Comparison of ENCODE assay signal across 12 mouse cellular contexts in genomic region chr3:35721818-35722446, GRCm38 (mm10). TPM values are rescaled to one million over a fixed set of nuclear protein-coding genes. Genes with fewer than 3 reads are reported as not detected.
DNase-seq lines count a peak whose midpoint lies in the region; ATAC-seq and TF ChIP-seq lines count a peak whose summit lies in the region.
"Had no signal": no experiment of that assay in that cellular context is flagged by ENCODE, and none has a peak within 500 bp of the region (broad histone marks: within the 10 kb centered on the region; RNA-seq: fewer than 3 reads in every experiment).

No protein-coding gene starts in this region.

- peaks cover 8% of the 10 kb centered on the region for H3K4me1 ChIP-seq in ES-Bruce4 (ENCODE audit: control insufficient read depth, insufficient read depth, low read length)
- no peaks in the 10 kb centered on the region for H3K4me1 ChIP-seq in intestine, embryonic 14.5 days (replicated peaks; ENCODE audit: control insufficient read depth, insufficient read depth, low read length)
- peaks cover 5% of the 10 kb centered on the region; the same call in 1 of the 2 replicates for H3K4me1 ChIP-seq in stomach, embryonic 16.5 days (ENCODE audit: control insufficient read depth, insufficient read depth, low read length)
- H3K4me1 ChIP-seq in kidney, embryonic 14.5 days (ENCODE audit: control insufficient read depth, insufficient read depth, low read length) = no peaks in the 10 kb centered on the region
- no peaks in the 10 kb centered on the region for H3K4me1 ChIP-seq in hindbrain, embryonic 16.5 days (ENCODE audit: control insufficient read depth, insufficient read depth, low read depth, low read length)
- H3K4me1 ChIP-seq: embryonic facial prominence, embryonic 12.5 days; midbrain, embryonic 12.5 days had no signal

- WGBS in intestine, embryonic 14.5 days = 71% methylated on average over 4 of the region's 4 CpGs
- 55% methylated on average over 4 of the region's 4 CpGs for WGBS in stomach, embryonic 16.5 days
- WGBS in kidney, embryonic 14.5 days = 62% methylated on average over 4 of the region's 4 CpGs
- WGBS in hindbrain, embryonic 16.5 days = 87% methylated on average over 4 of the region's 4 CpGs

- H3K36me3 ChIP-seq in ES-Bruce4 (ENCODE audit: control insufficient read depth, insufficient read depth, low read length, poor library complexity, severe bottlenecking) = no peaks in the 10 kb centered on the region
- H3K36me3 ChIP-seq in intestine, embryonic 14.5 days (ENCODE audit: control insufficient read depth, insufficient read depth, low read length) = no peaks in the 10 kb centered on the region
- H3K36me3 ChIP-seq in stomach, embryonic 16.5 days (ENCODE audit: control insufficient read depth, insufficient read depth, low read length) = no peaks in the 10 kb centered on the region
- H3K36me3 ChIP-seq in kidney, embryonic 14.5 days (ENCODE audit: control insufficient read depth, insufficient read depth, low read length) = no peaks in the 10 kb centered on the region
- H3K36me3 ChIP-seq in hindbrain, embryonic 16.5 days (ENCODE audit: control insufficient read depth, insufficient read depth, low read length) = no peaks in the 10 kb centered on the region
- H3K36me3 ChIP-seq: embryonic facial prominence, embryonic 12.5 days; midbrain, embryonic 12.5 days had no signal

- TF ChIP-seq POLR2A in ES-Bruce4 (IDR thresholded peaks at IDR 0.05; ENCODE audit: insufficient read depth, low read length) = no peak

- no peak for ATAC-seq in intestine, embryonic 14.5 days (replicated peaks; ENCODE audit: low FRiP score, low TSS enrichment, low read depth)
- no peak for ATAC-seq in stomach, embryonic 16.5 days (ENCODE audit: insufficient read depth, low FRiP score)
- no peak for ATAC-seq in kidney, embryonic 14.5 days (ENCODE audit: low FRiP score, low TSS enrichment)
- no peak for ATAC-seq in hindbrain, embryonic 16.5 days
- ATAC-seq: forebrain, embryonic 14.5 days had no signal

- no peak overlapping the region for H3K4me2 ChIP-seq in intestine, embryonic 14.5 days (ENCODE audit: low read length)
- H3K4me2 ChIP-seq in stomach, embryonic 16.5 days (ENCODE audit: low read depth, low read length) = 0 out of 2 replicates have a peak overlapping the region, but pooled peaks have one; percentile 11
- H3K4me2 ChIP-seq in kidney, embryonic 14.5 days (replicated peaks; ENCODE audit: low read depth, low read length) = no peak overlapping the region
- H3K4me2 ChIP-seq in hindbrain, embryonic 16.5 days (ENCODE audit: low read length) = no peak overlapping the region
- H3K4me2 ChIP-seq: embryonic facial prominence, embryonic 12.5 days; midbrain, embryonic 12.5 days had no signal

- H3K27me3 ChIP-seq in ES-Bruce4 (ENCODE audit: control insufficient read depth, insufficient read depth, low read length, poor library complexity, severe bottlenecking) = no peaks in the 10 kb centered on the region
- no peaks in the 10 kb centered on the region for H3K27me3 ChIP-seq in intestine, embryonic 14.5 days (replicated peaks; ENCODE audit: control insufficient read depth, insufficient read depth, low read length)
- no peaks in the 10 kb centered on the region for H3K27me3 ChIP-seq in stomach, embryonic 16.5 days (ENCODE audit: control insufficient read depth, insufficient read depth, low read length)
- H3K27me3 ChIP-seq in kidney, embryonic 14.5 days (ENCODE audit: control insufficient read depth, insufficient read depth, low read length) = no peaks in the 10 kb centered on the region
- no peaks in the 10 kb centered on the region for H3K27me3 ChIP-seq in hindbrain, embryonic 16.5 days (replicated peaks; ENCODE audit: control insufficient read depth, insufficient read depth, low read length)
- H3K27me3 ChIP-seq: embryonic facial prominence, embryonic 12.5 days; midbrain, embryonic 12.5 days had no signal

- H3K4me3 ChIP-seq in ES-Bruce4 (ENCODE audit: low read depth, low read length) = no peak overlapping the region
- no peak overlapping the region for H3K4me3 ChIP-seq in intestine, embryonic 14.5 days (ENCODE audit: low read depth, low read length)
- no peak overlapping the region for H3K4me3 ChIP-seq in stomach, embryonic 16.5 days (replicated peaks; ENCODE audit: low read length)
- no peak overlapping the region for H3K4me3 ChIP-seq in kidney, embryonic 14.5 days (ENCODE audit: low read length)
- H3K4me3 ChIP-seq in hindbrain, embryonic 16.5 days (ENCODE audit: low read length) = no peak overlapping the region
- H3K4me3 ChIP-seq: embryonic facial prominence, embryonic 12.5 days; midbrain, embryonic 12.5 days had no signal

- peak overlapping the region; percentile 98 for H3K27ac ChIP-seq in ES-Bruce4 (ENCODE audit: insufficient read depth, low read length)
- peak overlapping the region; percentile 64; the same call in 1 of the 2 replicates for H3K27ac ChIP-seq in intestine, embryonic 14.5 days (ENCODE audit: low read depth)
- peak overlapping the region; percentile 87 for H3K27ac ChIP-seq in stomach, embryonic 16.5 days (ENCODE audit: low read length)
- H3K27ac ChIP-seq in kidney, embryonic 14.5 days (ENCODE audit: low read depth, low read length) = no peak overlapping the region
- no peak overlapping the region for H3K27ac ChIP-seq in hindbrain, embryonic 16.5 days (ENCODE audit: low read depth, low read length)
- H3K27ac ChIP-seq: embryonic facial prominence, embryonic 12.5 days; midbrain, embryonic 12.5 days had no signal

- peak; percentile 73 for DNase-seq in CD4-positive, CD25-positive, alpha-beta regulatory T cell, adult 2 months (ENCODE audit: low read depth, low spot score)
- peak; percentile 45 for DNase-seq in intestine, embryonic 14.5 days (ENCODE audit: low spot score)
- no peak for DNase-seq in ovary, adult 18-20 months (ENCODE audit: low spot score)
- DNase-seq: cerebellum, adult 8-10 months; gastrocnemius, postnatal 25 days had no signal

- peak overlapping the region; percentile 3; the same call in 1 of the 2 replicates for H3K9ac ChIP-seq in ES-Bruce4 (ENCODE audit: low read depth, poor library complexity, severe bottlenecking)
- no peak overlapping the region for H3K9ac ChIP-seq in intestine, embryonic 14.5 days (ENCODE audit: low read length)
- H3K9ac ChIP-seq in stomach, embryonic 16.5 days (ENCODE audit: low read length) = no peak overlapping the region
- no peak overlapping the region for H3K9ac ChIP-seq in kidney, embryonic 14.5 days (ENCODE audit: low read depth, low read length)
- H3K9ac ChIP-seq in hindbrain, embryonic 16.5 days (ENCODE audit: low read depth, low read length) = no peak overlapping the region
- H3K9ac ChIP-seq: embryonic facial prominence, embryonic 12.5 days; midbrain, embryonic 12.5 days had no signal

- TF ChIP-seq CTCF in ES-Bruce4 (IDR thresholded peaks at IDR 0.05; ENCODE audit: low read depth, low read length) = no peak

- TF ChIP-seq EP300 in ES-Bruce4 (IDR thresholded peaks at IDR 0.05; ENCODE audit: insufficient read depth, low read depth, low read length) = peak; percentile 71

- H3K9me3 ChIP-seq in ES-Bruce4 (replicated peaks; ENCODE audit: control insufficient read depth, insufficient read depth, low read length, poor library complexity, severe bottlenecking) = no peaks in the 10 kb centered on the region
- H3K9me3 ChIP-seq in intestine, embryonic 14.5 days (ENCODE audit: control insufficient read depth, low read length) = no peaks in the 10 kb centered on the region
- H3K9me3 ChIP-seq in stomach, embryonic 16.5 days (replicated peaks; ENCODE audit: control insufficient read depth, low read length) = no peaks in the 10 kb centered on the region
- H3K9me3 ChIP-seq in kidney, embryonic 14.5 days (ENCODE audit: control insufficient read depth, low read length) = no peaks in the 10 kb centered on the region
- H3K9me3 ChIP-seq in hindbrain, embryonic 16.5 days (ENCODE audit: control insufficient read depth, low read length) = no peaks in the 10 kb centered on the region
- H3K9me3 ChIP-seq: embryonic facial prominence, embryonic 12.5 days; midbrain, embryonic 12.5 days had no signal

RNA-seq across cellular contexts. Expression of gene Atp11b, which starts 32.0 kb away (rescaled TPM):
- polyA plus RNA-seq in ES-Bruce4 (2011; ENCODE audit: insufficient read depth, insufficient read length, low read depth, missing spikeins) = 76.6 and 82.5 TPM in 2 replicates
- polyA plus RNA-seq in intestine, embryonic 14.5 days (2014; fragmentation: Nextera tagmentation; extraction: Ambion mirVana) = 45.2 and 48.2 TPM in 2 replicates
- polyA plus RNA-seq in stomach, embryonic 16.5 days (2015; fragmentation: Nextera tagmentation; extraction: Ambion mirVana) = 58.1 and 59.8 TPM in 2 replicates
- polyA plus RNA-seq in kidney, embryonic 14.5 days (2014; fragmentation: Nextera tagmentation; extraction: Ambion mirVana) = 20.4 and 39.7 TPM in 2 replicates
- 34.5 and 42.7 TPM in 2 replicates for polyA plus RNA-seq in hindbrain, embryonic 16.5 days (2015; fragmentation: Nextera tagmentation; extraction: Ambion mirVana)

Comparison
In these comparisons a context has a peak if more than half of its experiments do, and no peak if none do; other contexts are left out.
1. H3K27ac ChIP-seq: peak in ES-Bruce4 (single experiment), intestine, embryonic 14.5 days (single experiment) and stomach, embryonic 16.5 days (single experiment); none in kidney, embryonic 14.5 days (single experiment) and hindbrain, embryonic 16.5 days (single experiment).